Mouse (Mus musculus): ENCODE measurements around the gene Rbmxl1.

Gene Rbmxl1

DNA sequence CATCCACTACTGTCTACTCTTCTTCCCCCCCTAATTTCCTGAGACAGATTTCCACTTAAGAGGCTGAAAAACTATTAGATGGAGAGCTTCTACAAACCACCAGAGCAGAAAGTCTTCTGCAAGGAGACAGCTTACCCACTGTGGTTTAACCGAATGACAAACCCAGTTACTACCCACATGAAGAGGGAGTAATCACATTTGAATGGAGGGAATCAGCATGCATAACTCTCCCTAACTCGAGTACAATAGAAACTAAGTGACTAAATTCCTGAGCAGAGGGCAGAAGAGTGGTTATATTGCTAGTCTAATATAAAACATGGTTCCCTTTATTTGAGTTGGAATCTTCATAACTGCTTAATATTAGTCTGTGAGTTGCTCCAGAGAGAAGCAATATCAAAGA, 15.7 kb downstream of the Rbmxl1 start:
- DNase-seq (ENCODE audit: low spot score in 2 of 2) = no peak

DNA sequence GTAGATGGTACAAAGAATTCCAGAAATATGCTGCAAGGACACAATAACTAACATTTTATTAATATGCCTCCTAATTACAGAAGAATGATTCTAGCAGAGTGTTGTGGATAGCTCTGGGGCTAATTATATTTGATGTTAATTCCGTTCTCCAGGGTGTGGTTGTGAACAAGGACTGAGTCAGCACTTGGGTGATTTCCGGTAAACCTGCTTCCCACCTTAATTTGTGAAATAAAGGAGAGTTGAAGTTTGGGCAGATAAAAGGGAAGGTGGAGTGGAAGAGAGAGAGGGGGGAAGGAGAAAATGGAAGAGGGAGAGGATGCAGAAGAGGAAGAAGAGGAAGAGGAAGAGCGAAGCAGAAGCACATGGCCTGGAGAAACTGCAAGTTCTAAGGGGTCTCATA, 19.0 kb downstream of the Rbmxl1 start:
- no peak for DNase-seq (ENCODE audit: low spot score in 2 of 2)

GRCm38 (mm10) chr8:78477051-78477829, 31.5 kb downstream of the Rbmxl1 start:
- DNase-seq (ENCODE audit: low spot score in 2 of 2) = no peak

DNA sequence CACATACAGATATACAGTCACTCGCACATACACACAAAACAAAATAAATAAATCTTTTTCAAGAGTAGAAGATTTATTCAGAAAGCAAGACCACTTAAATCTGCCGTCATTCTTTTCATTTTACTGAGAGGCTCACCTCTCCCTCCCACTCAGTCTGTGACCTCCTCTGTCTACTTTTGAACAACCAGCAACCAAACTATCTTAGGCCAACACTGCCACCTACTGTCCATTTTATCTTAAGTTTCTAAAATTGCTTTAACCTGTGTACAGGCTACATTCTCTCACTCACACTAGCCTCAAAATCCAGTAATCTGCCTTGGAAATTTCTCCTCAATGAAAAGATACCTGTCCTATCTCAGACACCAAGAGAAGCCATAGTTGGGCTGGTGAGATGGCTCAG, 40.8 kb downstream of the Rbmxl1 start:
- DNase-seq (ENCODE audit: low spot score in 2 of 2) = no peak

- DNase-seq (ENCODE audit: low spot score in 2 of 2) = no peak
Measured at GRCm38 (mm10) chr8:78463941-78464340, 44.8 kb downstream of the Rbmxl1 start.

DNA sequence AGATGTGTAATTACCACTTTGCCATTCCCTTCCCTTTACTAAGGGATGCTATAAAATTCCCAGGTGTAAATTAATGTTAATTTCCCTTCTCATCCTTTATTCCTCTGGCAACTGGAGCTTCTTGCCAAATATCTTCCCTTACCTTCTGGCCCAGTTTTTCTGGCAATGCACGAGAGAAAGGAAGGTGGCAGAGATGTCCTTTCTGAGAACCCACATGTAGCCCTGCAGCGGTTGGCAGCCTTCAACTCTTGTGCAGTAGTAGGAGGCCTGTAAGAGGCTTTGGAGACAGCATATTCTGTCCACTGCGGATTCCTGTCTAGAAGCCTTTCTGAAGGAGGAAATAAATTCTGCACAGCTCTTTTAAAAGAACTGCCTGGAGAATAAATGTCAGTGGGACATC, 52.3 kb downstream of the Rbmxl1 start:
- no peak for DNase-seq (ENCODE audit: low spot score in 2 of 2)

All from right cerebral cortex, postnatal 36 days (tissue).